Mouse (Mus musculus) olfactory bulb, adult 2 months (tissue): ENCODE data around the gene Rnf214. TPM values are rescaled to one million over a fixed set of nuclear protein-coding genes. Genes with fewer than 3 reads are reported as not detected.

Experiments
- H3K27ac ChIP-seq: fragments of 200-500 bp; 2 replicates; pipeline ENCODE4 v1.5.1; 2012; ENCODE audit warnings: low read depth, low read length; ENCODE audit not compliant: insufficient read depth
- H3K4me1 ChIP-seq: fragments of 200-500 bp; 2 replicates; pipeline ENCODE4 v1.6.1; 2012; ENCODE audit warnings: low read length; ENCODE audit not compliant: control insufficient read depth, insufficient read depth
- H3K4me3 ChIP-seq: fragments of 200-500 bp; 2 replicates; pipeline ENCODE4 v1.5.1; 2012; ENCODE audit warnings: mild to moderate bottlenecking, low read depth, low read length, moderate library complexity; ENCODE audit not compliant: insufficient read depth
- CTCF ChIP-seq: fragments of 200-500 bp; IDR thresholded peaks from 2 replicates; pipeline ENCODE4 v1.5.1; 2012; ENCODE audit warnings: low read depth, mild to moderate bottlenecking, low read length, moderate library complexity; ENCODE audit not compliant: insufficient read depth
- POLR2A ChIP-seq: fragments of 200-500 bp; IDR thresholded peaks from 2 replicates; pipeline ENCODE4 v1.6.1; 2012; ENCODE audit warnings: mild to moderate bottlenecking, low read depth, low read length, moderate library complexity; ENCODE audit not compliant: insufficient read depth
- WGBS: fragments of 180-500 bp; shearing (Covaris S2); methylation state at CpG from one replicate; pipeline ENCODE4 v1.1.7; 2018; 5-methylcytosine and 5-hydroxymethylcytosine counted together
- polyA plus RNA-seq: library from polyadenylated mRNA; stranded (reverse); fragments of >200 nt; gene quantifications from 2 replicates; pipeline ENCODE4 v1.2.4, GENCODE M21; 2012; ENCODE audit warnings: low replicate concordance; ENCODE audit not compliant: missing spikeins, insufficient read depth, insufficient read length

The Rnf214 gene
- polyA plus RNA-seq, 1 experiment: not detected

DNA sequence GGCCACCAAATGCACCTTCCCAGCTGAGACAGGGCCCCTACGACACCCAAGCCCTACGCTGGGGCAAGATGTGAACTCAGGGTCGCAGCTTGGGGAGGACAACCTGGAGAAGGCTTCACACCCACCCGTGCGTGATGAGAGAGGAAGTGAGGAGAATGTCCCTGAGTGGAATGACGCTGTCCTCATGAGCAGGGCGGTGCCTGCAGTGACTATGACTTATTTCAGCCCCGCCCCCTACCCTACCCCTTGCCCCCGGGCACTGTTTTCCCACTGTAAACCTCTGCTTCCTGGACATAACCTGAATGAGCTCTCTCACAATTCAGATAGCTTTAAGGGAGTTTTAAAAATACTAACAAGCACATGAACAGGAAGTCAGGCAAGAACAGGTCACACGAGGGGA is 91.2 kb downstream of the Rnf214 start:
- H3K4me1 ChIP-seq: peaks cover 7% of the 10 kb centered on the region
- H3K4me3 ChIP-seq: no peak overlapping the region
- 85% methylated on average over 10 of the region's 10 CpGs for WGBS
- 0 out of 2 replicates have a peak overlapping the region, but pooled peaks have one; percentile 7 for H3K27ac ChIP-seq
- TF ChIP-seq POLR2A (no peak), CTCF (no peak)

GRCm38 (mm10) chr9:45815113-45815512 is 91.6 kb downstream of the Rnf214 start:
- TF ChIP-seq POLR2A (no peak), CTCF (no peak)
- 41% methylated on average over 9 of the region's 9 CpGs for WGBS
- Histone ChIP-seq H3K4me1 (peaks cover 7% of the 10 kb centered on the region), H3K4me3 (no peak overlapping the region), H3K27ac (0 out of 2 replicates have a peak overlapping the region, but pooled peaks have one; percentile 7)

Other genes with a start within 250 kb of the Rnf214 start
- not detected in 2 replicates for gene Cep164, start 78.2 kb downstream of the Rnf214 start, polyA plus RNA-seq
- not detected in 2 replicates for gene Bace1, start 68.3 kb downstream of the Rnf214 start, polyA plus RNA-seq
- not detected in 2 replicates for gene Pcsk7, start 414 bp downstream of the Rnf214 start, polyA plus RNA-seq
- gene Tagln, start 29.1 kb upstream of the Rnf214 start, polyA plus RNA-seq: not detected in 2 replicates
- 1,119 TPM in 1 of 2 replicates, not detected in the other for gene Sidt2, start 48.3 kb upstream of the Rnf214 start, polyA plus RNA-seq
- 66.5 and 504 TPM in 2 replicates for gene Pafah1b2, start 105.8 kb upstream of the Rnf214 start, polyA plus RNA-seq
- gene Sik3, start 105.9 kb upstream of the Rnf214 start, polyA plus RNA-seq: 51.7 TPM in 1 of 2 replicates, not detected in the other